Mouse (Mus musculus) heart, postnatal 0 days (tissue): ENCODE results near the gene Pam. TPM values are rescaled to one million over a fixed set of nuclear protein-coding genes. Genes with fewer than 3 reads are reported as not detected.

Experiments used
- ATAC-seq: fragments of 200-750 bp; cut with Nextera tagmentation; 2 replicates; pipeline ENCODE4 v1.8.0; 2017; ENCODE audit warnings: low read depth, moderate number of reproducible peaks, moderate library complexity; ENCODE audit not compliant: insufficient read depth
- DNase-seq: peaks from one replicate; pipeline ENCODE4 v3.0.0-alpha.2; 2016; ENCODE audit warnings: low spot score
- H3K27ac ChIP-seq: fragments of 300-500 bp; sonication (generic); 2 replicates; pipeline ENCODE4 v1.5.1; 2014; ENCODE audit warnings: low read depth, mild to moderate bottlenecking
- H3K27me3 ChIP-seq: fragments of 300-500 bp; sonication (generic); 2 replicates; pipeline ENCODE4 v1.6.1; 2014; ENCODE audit warnings: low read length, mixed read lengths; ENCODE audit not compliant: control insufficient read depth, insufficient read depth
- H3K36me3 ChIP-seq: fragments of 300-500 bp; sonication (generic); replicated peaks from 2 replicates; pipeline ENCODE4 v1.6.1; 2014; ENCODE audit warnings: low read length, mixed read lengths; ENCODE audit not compliant: control insufficient read depth, insufficient read depth
- H3K4me1 ChIP-seq: fragments of 300-500 bp; sonication (generic); 2 replicates; pipeline ENCODE4 v1.6.1; 2014; ENCODE audit warnings: antibody characterized with exemption; ENCODE audit not compliant: control insufficient read depth, insufficient read depth
- H3K4me2 ChIP-seq: fragments of 300-500 bp; sonication (generic); 2 replicates; pipeline ENCODE4 v1.6.1; 2014; ENCODE audit warnings: low read depth, mild to moderate bottlenecking, low read length, moderate library complexity
- H3K4me3 ChIP-seq: fragments of 300-500 bp; sonication (generic); 2 replicates; pipeline ENCODE4 v1.5.1; 2014; ENCODE audit warnings: low read depth, low read length
- H3K9ac ChIP-seq: fragments of 300-500 bp; sonication (generic); replicated peaks from 2 replicates; pipeline ENCODE4 v1.6.1; 2014; ENCODE audit warnings: low read depth, low read length, mixed read lengths
- H3K9me3 ChIP-seq: fragments of 300-500 bp; sonication (generic); replicated peaks from 2 replicates; pipeline ENCODE4 v1.6.1; 2016; ENCODE audit warnings: low read length; ENCODE audit not compliant: control insufficient read depth
- CTCF ChIP-seq: IDR thresholded peaks from 2 replicates; pipeline ENCODE4 v1.5.1; 2016; ENCODE audit warnings: antibody characterized with exemption, control low read depth, low read depth
- EP300 ChIP-seq: IDR thresholded peaks from 2 replicates; pipeline ENCODE4 v1.6.1; 2016; ENCODE audit warnings: antibody characterized with exemption, low read depth
- WGBS: fragments of 180-500 bp; shearing (Covaris S2); extraction: QIAGEN DNeasy Blood & Tissue Kit; methylation state at CpG from one replicate; pipeline ENCODE4 v1.1.7; 2014; 5-methylcytosine and 5-hydroxymethylcytosine counted together
- polyA plus RNA-seq: library from polyadenylated mRNA; unstranded; fragments of >200 nt; fragmentation: Nextera tagmentation; extraction: Ambion mirVana; gene quantifications from 2 replicates; pipeline ENCODE4 v1.2.1, GENCODE M21; 2015
- total RNA-seq: library from RNA; depleted of rRNA; stranded (reverse); fragments of >200 nt; gene quantifications from 2 replicates; pipeline ENCODE4 v1.2.3, GENCODE M21; 2014; ENCODE audit warnings: low replicate concordance

Gene Pam
- total and polyA plus RNA-seq, 2 experiments from 2014 or later, result 804 to 1,082 TPM

- H3K27ac ChIP-seq, result no peak overlapping the region
- H3K4me1 ChIP-seq, result peaks cover 12% of the 10 kb centered on the region
- ATAC-seq, result no peak
- H3K9me3 ChIP-seq, result no peaks in the 10 kb centered on the region
- H3K9ac ChIP-seq, result no peak overlapping the region
- H3K27me3 ChIP-seq, result no peaks in the 10 kb centered on the region
- H3K36me3 ChIP-seq, result no peaks in the 10 kb centered on the region
- H3K4me2 ChIP-seq, result no peak overlapping the region
- no peak for TF ChIP-seq CTCF
- no peak for DNase-seq
- no peak overlapping the region for H3K4me3 ChIP-seq
Measured at GRCm38 (mm10) chr1:98128338-98129096, 33.1 kb upstream of the Pam start.

- 0 out of 2 replicates have a peak, but pooled peaks cover 3% of the 10 kb centered on the region for H3K4me1 ChIP-seq
- no peak overlapping the region for H3K4me3 ChIP-seq
- no peak for TF ChIP-seq CTCF
- no peak for TF ChIP-seq EP300
- no peak overlapping the region for H3K9ac ChIP-seq
- no peak overlapping the region for H3K4me2 ChIP-seq
- 79% methylated on average over 3 of the region's 3 CpGs for WGBS
- no peaks in the 10 kb centered on the region for H3K36me3 ChIP-seq
- H3K27me3 ChIP-seq, result no peaks in the 10 kb centered on the region
- H3K9me3 ChIP-seq, result no peaks in the 10 kb centered on the region
- no peak overlapping the region for H3K27ac ChIP-seq
- no peak for ATAC-seq
- no peak for DNase-seq
Measured at GRCm38 (mm10) chr1:98126268-98126667, 30.8 kb upstream of the Pam start.

GRCm38 (mm10) chr1:98124727-98125126 is 29.3 kb upstream of the Pam start:
- no peak for ATAC-seq
- no peaks in the 10 kb centered on the region for H3K36me3 ChIP-seq
- DNase-seq, result no peak
- no peak overlapping the region for H3K9ac ChIP-seq
- H3K4me2 ChIP-seq, result no peak overlapping the region
- 54% methylated on average over 1 of the region's 1 CpGs for WGBS
- H3K27ac ChIP-seq, result no peak overlapping the region
- TF ChIP-seq CTCF, result no peak
- no peak for TF ChIP-seq EP300
- no peaks in the 10 kb centered on the region for H3K27me3 ChIP-seq
- no peaks in the 10 kb centered on the region for H3K9me3 ChIP-seq
- no peaks in the 10 kb centered on the region for H3K4me1 ChIP-seq
- no peak overlapping the region for H3K4me3 ChIP-seq

GRCm38 (mm10) chr1:98119595-98119994 is 24.1 kb upstream of the Pam start:
- Histone ChIP-seq H3K9me3 (no peaks in the 10 kb centered on the region), H3K27ac (no peak overlapping the region), H3K4me2 (no peak overlapping the region), H3K36me3 (no peaks in the 10 kb centered on the region), H3K4me3 (no peak overlapping the region), H3K9ac (no peak overlapping the region), H3K27me3 (no peaks in the 10 kb centered on the region), H3K4me1 (no peaks in the 10 kb centered on the region)
- ATAC-seq (no peak), DNase-seq (no peak)
- 86% methylated on average over 6 of the region's 6 CpGs for WGBS
- TF ChIP-seq EP300, result no peak
- TF ChIP-seq CTCF, result no peak

- TF ChIP-seq EP300 (no peak), CTCF (no peak)
- DNase-seq (no peak), ATAC-seq (no peak)
- no peak overlapping the region for H3K4me2 ChIP-seq
- no peak overlapping the region for H3K4me3 ChIP-seq
- H3K36me3 ChIP-seq, result no peaks in the 10 kb centered on the region
- 61% methylated on average over 2 of the region's 2 CpGs for WGBS
- no peaks in the 10 kb centered on the region for H3K4me1 ChIP-seq
- H3K9me3 ChIP-seq, result peaks cover 4% of the 10 kb centered on the region; the same call in 1 of the 2 replicates
- no peak overlapping the region for H3K9ac ChIP-seq
- H3K27ac ChIP-seq, result no peak overlapping the region
- H3K27me3 ChIP-seq, result no peaks in the 10 kb centered on the region
Measured at GRCm38 (mm10) chr1:98107599-98107998, 12.2 kb upstream of the Pam start.

- no peak overlapping the region for H3K9ac ChIP-seq
- H3K4me3 ChIP-seq, result no peak overlapping the region
- H3K4me2 ChIP-seq, result no peak overlapping the region
- 66% methylated on average over 4 of the region's 4 CpGs for WGBS
- DNase-seq, result no peak
- 0 out of 2 replicates have a peak, but pooled peaks cover 3% of the 10 kb centered on the region for H3K4me1 ChIP-seq
- no peaks in the 10 kb centered on the region for H3K27me3 ChIP-seq
- TF ChIP-seq CTCF (no peak), EP300 (no peak)
- no peak for ATAC-seq
- no peaks in the 10 kb centered on the region for H3K36me3 ChIP-seq
- no peak overlapping the region for H3K27ac ChIP-seq
- H3K9me3 ChIP-seq, result peaks cover 4% of the 10 kb centered on the region; the same call in 1 of the 2 replicates
Measured at GRCm38 (mm10) chr1:98099441-98099840, 4.0 kb upstream of the Pam start.
